Comparison of ENCODE assay signal across 8 mouse cellular contexts in the genomic region with DNA sequence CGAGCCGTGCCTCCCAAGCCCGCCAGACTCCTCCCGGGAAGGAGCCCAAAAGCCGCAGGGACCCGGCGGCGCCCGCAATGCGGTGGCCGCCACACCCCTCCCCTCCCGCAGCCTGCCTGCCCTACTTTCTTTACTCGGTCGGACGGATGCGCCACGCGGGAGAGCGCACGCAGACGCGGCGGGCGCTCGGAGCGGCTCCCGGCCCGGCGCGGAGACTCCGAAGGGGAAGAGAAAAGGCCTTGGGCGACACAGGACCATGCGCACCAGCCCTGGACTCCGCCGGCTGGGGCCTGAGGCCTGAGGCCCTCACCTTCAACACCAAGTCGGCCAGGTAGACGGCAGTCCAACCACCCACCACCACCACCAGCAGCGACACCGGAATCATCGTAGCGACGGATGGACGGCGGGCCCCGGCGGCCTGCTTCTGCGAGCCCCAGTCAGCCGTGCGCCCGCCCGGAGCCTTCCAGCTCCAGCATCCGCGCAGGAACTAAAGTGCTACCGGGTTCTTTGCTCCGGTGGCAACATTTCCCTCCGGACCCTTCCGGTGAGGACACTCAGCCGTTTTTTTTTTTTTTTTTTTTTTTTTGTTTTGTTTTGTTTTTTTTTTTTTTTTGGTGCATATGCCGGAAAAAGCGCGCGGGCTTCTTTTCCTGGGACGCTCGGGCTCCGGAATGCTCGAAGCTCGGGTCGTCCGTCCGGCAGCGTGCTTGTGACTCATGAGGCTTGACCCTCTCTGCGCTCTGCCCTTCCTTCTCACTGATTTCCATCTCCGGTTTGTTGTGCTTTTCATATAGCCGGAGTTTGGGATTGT. TPM values are rescaled to one million over a fixed set of nuclear protein-coding genes. Genes with fewer than 3 reads are reported as not detected.
DNase-seq lines count a peak whose midpoint lies in the region; ATAC-seq and TF ChIP-seq lines count a peak whose summit lies in the region.

Gene Mbtps2 (minus strand): TSS at position 530 of the 811 bp plus-strand sequence.

- peak within 1 kb of the TSS; percentile 54 for H3K4me2 ChIP-seq in hindbrain, postnatal 0 days (ENCODE audit: low read depth, low read length)

- H3K9me3 ChIP-seq in hindbrain, postnatal 0 days (ENCODE audit: low read length): no peaks in the 10 kb centered on the region
- no peaks in the 10 kb centered on the region for H3K9me3 ChIP-seq in midbrain, embryonic 10.5 days (replicated peaks)

- intact Hi-C loops in gastrocnemius, adult 2 months (cut with DNase I): loop anchor here (5.0 kb wide), 1 partner anchor 111 kb away; no protein-coding TSS in a partner anchor
- intact Hi-C loops in left cerebral cortex, postnatal 36 days (cut with DNase I): no loop called here

- DNase-seq in R1 (ENCODE audit: low read depth, low spot score): peak; percentile 78
- DNase-seq in cerebellum, postnatal 25 days: peak; percentile 81 to 85
- peak; percentile 67 for DNase-seq in gastrocnemius, adult 2 months
- DNase-seq in hindbrain, postnatal 0 days (ENCODE audit: low spot score): peak; percentile 79
- DNase-seq in left cerebral cortex, postnatal 36 days (ENCODE audit: low spot score in 2 of 2): peak; percentile 52 to 70
- DNase-seq in midbrain, embryonic 10.5 days (ENCODE audit: low spot score): peak; percentile 70
- peak; percentile 10 to 21 for DNase-seq in right cerebral cortex, postnatal 36 days (ENCODE audit: low spot score in 2 of 2)
- peak; percentile 52 to 72 for DNase-seq in urinary bladder, postnatal 4 days (ENCODE audit: low spot score in 2 of 2)

- H3K27me3 ChIP-seq in hindbrain, postnatal 0 days (ENCODE audit: insufficient read depth, low read length): no peaks in the 10 kb centered on the region
- peaks cover 30% of the 10 kb centered on the region for H3K27me3 ChIP-seq in midbrain, embryonic 10.5 days (ENCODE audit: low read depth, poor library complexity, severe bottlenecking)

- H3K36me3 ChIP-seq in hindbrain, postnatal 0 days (ENCODE audit: insufficient read depth, low read length): no peaks in the 10 kb centered on the region
- H3K36me3 ChIP-seq in midbrain, embryonic 10.5 days: no peaks in the 10 kb centered on the region

- H3K27ac ChIP-seq in gastrocnemius, adult 2 months: peak within 1 kb of the TSS; percentile 90
- peak within 1 kb of the TSS; percentile 93 for H3K27ac ChIP-seq in hindbrain, postnatal 0 days
- peak within 1 kb of the TSS; percentile 88 for H3K27ac ChIP-seq in midbrain, embryonic 10.5 days (replicated peaks)

- TF ChIP-seq CTCF in gastrocnemius, adult 2 months (IDR thresholded peaks at IDR 0.05): no peak
- no peak for TF ChIP-seq CTCF in hindbrain, postnatal 0 days (IDR thresholded peaks at IDR 0.05; ENCODE audit: low read depth)

- WGBS in hindbrain, postnatal 0 days: 24% methylated on average over 72 of the region's 74 CpGs
- WGBS in midbrain, embryonic 10.5 days: 15% methylated on average over 68 of the region's 74 CpGs

- H3K9ac ChIP-seq in hindbrain, postnatal 0 days (replicated peaks; ENCODE audit: low read length): peak within 1 kb of the TSS; percentile 72

- no peaks in the 10 kb centered on the region for H3K4me1 ChIP-seq in hindbrain, postnatal 0 days (ENCODE audit: insufficient read depth, low read length)
- peaks cover 18% of the 10 kb centered on the region for H3K4me1 ChIP-seq in midbrain, embryonic 10.5 days

- H3K4me3 ChIP-seq in gastrocnemius, adult 2 months: peak within 1 kb of the TSS; percentile 85
- H3K4me3 ChIP-seq in hindbrain, postnatal 0 days (ENCODE audit: low read length): peak within 1 kb of the TSS; percentile 56
- H3K4me3 ChIP-seq in midbrain, embryonic 10.5 days: peak within 1 kb of the TSS; percentile 65

- ATAC-seq in hindbrain, postnatal 0 days: peak; percentile 87

RNA-seq across cellular contexts. Expression of gene Mbtps2, which starts in this region (rescaled TPM):
- 10 to 100 TPM; 14.0 to 15.5 TPM for total RNA-seq in gastrocnemius, adult 2 months (2021)
- total RNA-seq in hindbrain, postnatal 0 days (2014; rRNA removed): 10.3 and 14.5 TPM in 2 replicates
- 21.6 and 22.6 TPM in 2 replicates for polyA plus RNA-seq in hindbrain, postnatal 0 days (2015; fragmentation: Nextera tagmentation; extraction: Ambion mirVana)
- total RNA-seq in left cerebral cortex, postnatal 36 days (2021): 10 to 100 TPM; 23.7 to 24.2 TPM
- polyA plus RNA-seq in midbrain, embryonic 10.5 days (2016; fragmentation: Nextera tagmentation; extraction: Ambion mirVana): 17.2 and 20.0 TPM in 2 replicates

Comparison
In these comparisons a context has a peak if more than half of its experiments do, and no peak if none do; other contexts are left out.
1. Peak in every context shown above with its lines: DNase-seq, ATAC-seq, H3K4me3 ChIP-seq and H3K27ac ChIP-seq.
2. DNase-seq: peak in every context shown above with its lines; median percentile 83 in cerebellum, postnatal 25 days; 79 in hindbrain, postnatal 0 days; 78 in R1; 70 in midbrain, embryonic 10.5 days; 67 in gastrocnemius, adult 2 months; 62 in urinary bladder, postnatal 4 days; 61 in left cerebral cortex, postnatal 36 days; 16 in right cerebral cortex, postnatal 36 days.